Comparison of ENCODE assay signal across 27 mouse cellular contexts in the genomic region with DNA sequence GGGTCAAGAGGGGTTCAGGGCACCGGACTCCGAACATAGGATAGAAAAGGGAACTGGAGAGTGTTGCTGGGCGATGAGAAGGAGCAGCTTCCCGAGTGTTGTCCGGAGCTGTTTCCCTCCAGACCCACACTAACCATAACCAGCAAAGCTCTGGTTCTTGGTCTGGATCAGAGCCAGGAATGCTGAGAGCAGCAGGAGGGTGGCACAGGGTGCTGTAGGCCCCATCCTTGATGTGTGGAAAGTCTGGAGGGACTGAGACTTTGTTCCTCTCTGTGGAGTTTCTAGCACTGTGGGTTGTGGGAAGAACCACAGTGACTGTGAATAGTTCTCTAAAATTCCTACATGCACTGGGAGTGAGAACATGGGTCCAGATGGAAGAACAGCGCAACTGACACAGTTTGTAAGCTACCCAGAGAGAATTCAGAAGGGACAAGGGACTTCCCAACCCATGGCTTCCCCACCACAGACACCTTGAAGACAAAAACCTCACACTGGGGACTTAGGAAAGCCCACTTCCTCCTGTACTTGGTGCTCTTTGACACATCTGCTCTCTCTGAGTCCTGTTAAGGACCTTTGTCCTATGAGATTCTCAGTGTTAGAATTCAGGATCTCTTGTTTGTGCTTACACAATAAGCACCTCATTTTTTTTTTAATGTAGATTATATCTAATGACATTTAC. TPM values are rescaled to one million over a fixed set of nuclear protein-coding genes. Genes with fewer than 3 reads are reported as not detected.
DNase-seq lines count a peak whose midpoint lies in the region; ATAC-seq and TF ChIP-seq lines count a peak whose summit lies in the region.
"Had no signal": no experiment of that assay in that cellular context is flagged by ENCODE, and none has a peak within 500 bp of the region (broad histone marks: within the 10 kb centered on the region; RNA-seq: fewer than 3 reads in every experiment).

No protein-coding gene starts in this region.

- in situ Hi-C loops in ES-E14 (cut with MboI; ENCODE audit: low sequenced_read_pairs in 2 of 2, unreplicated experiment in 2 of 2), result no loop called here

- peak; percentile 64 for DNase-seq in midbrain, embryonic 11.5 days (ENCODE audit: low spot score, missing footprints)
- DNase-seq in midbrain, postnatal 0 days (ENCODE audit: low spot score), result no peak
- no peak for DNase-seq in ES-E14 (ENCODE audit: low read depth, low spot score)
- DNase-seq in induced T-regulatory cell, adult 2 months (ENCODE audit: low read depth), result peak; percentile 61
- DNase-seq in forebrain, embryonic 14.5 days (ENCODE audit: low spot score), result no peak
- no peak for DNase-seq in yolk sac, embryonic 10.5 days (ENCODE audit: low spot score)
- DNase-seq in heart, postnatal 14 days, result no peak
- DNase-seq: adrenal gland, adult 2 months; cerebellum, adult 9-10 months; gastrocnemius, postnatal 25 days; kidney, adult 11 months; liver, embryonic 13.5 days; midbrain, embryonic 14.5 days; right cerebral cortex, postnatal 25 days had no signal

- WGBS in midbrain, embryonic 11.5 days, result 78% methylated on average over 6 of the region's 6 CpGs
- 90% methylated on average over 6 of the region's 6 CpGs for WGBS in midbrain, postnatal 0 days
- WGBS in forebrain, embryonic 14.5 days, result 93% methylated on average over 6 of the region's 6 CpGs

- no peak overlapping the region for H3K9ac ChIP-seq in midbrain, embryonic 11.5 days (ENCODE audit: low read length)
- no peak overlapping the region for H3K9ac ChIP-seq in midbrain, postnatal 0 days (replicated peaks; ENCODE audit: low read length, poor library complexity, severe bottlenecking)
- peak overlapping the region; percentile 85 for H3K9ac ChIP-seq in ES-E14 (ENCODE audit: insufficient read depth, low read depth, low read length, poor library complexity, severe bottlenecking)
- no peak overlapping the region for H3K9ac ChIP-seq in forebrain, embryonic 14.5 days (ENCODE audit: low read length)
- H3K9ac ChIP-seq: forebrain, embryonic 12.5 days; hindbrain, embryonic 14.5 days; limb, embryonic 13.5 days; liver, embryonic 13.5 days; lung, embryonic 15.5 days; stomach, embryonic 15.5 days had no signal

- H3K36me3 ChIP-seq in midbrain, embryonic 11.5 days (ENCODE audit: control insufficient read depth, insufficient read depth, low read length), result no peaks in the 10 kb centered on the region
- H3K36me3 ChIP-seq in midbrain, postnatal 0 days (ENCODE audit: insufficient read depth, low read length), result no peaks in the 10 kb centered on the region
- peaks cover 13% of the 10 kb centered on the region for H3K36me3 ChIP-seq in ES-E14 (ENCODE audit: control insufficient read depth, insufficient read depth, low read length, poor library complexity, severe bottlenecking)
- H3K36me3 ChIP-seq in forebrain, embryonic 14.5 days (ENCODE audit: control insufficient read depth, insufficient read depth, low read length), result no peaks in the 10 kb centered on the region
- H3K36me3 ChIP-seq: forebrain, embryonic 12.5 days; heart, embryonic 10.5 days; limb, embryonic 13.5 days; liver, embryonic 13.5 days; lung, embryonic 15.5 days; stomach, embryonic 15.5 days had no signal

- TF ChIP-seq CTCF in midbrain, postnatal 0 days (IDR thresholded peaks at IDR 0.05), result no peak

- intact Hi-C loops in heart, postnatal 14 days (cut with DNase I), result no loop called here

- no peak overlapping the region for H3K4me2 ChIP-seq in midbrain, embryonic 11.5 days
- no peak overlapping the region for H3K4me2 ChIP-seq in midbrain, postnatal 0 days (ENCODE audit: low read depth, low read length, poor library complexity, severe bottlenecking)
- H3K4me2 ChIP-seq in forebrain, embryonic 14.5 days (ENCODE audit: low read length), result no peak overlapping the region
- H3K4me2 ChIP-seq: forebrain, embryonic 12.5 days; hindbrain, embryonic 14.5 days; limb, embryonic 13.5 days; liver, embryonic 13.5 days; lung, embryonic 15.5 days; stomach, embryonic 15.5 days had no signal

- H3K9me3 ChIP-seq in midbrain, embryonic 11.5 days (ENCODE audit: control insufficient read depth, low read length), result no peaks in the 10 kb centered on the region
- no peaks in the 10 kb centered on the region for H3K9me3 ChIP-seq in midbrain, postnatal 0 days (ENCODE audit: low read length)
- H3K9me3 ChIP-seq in ES-E14 (ENCODE audit: control insufficient read depth, insufficient read depth, low read depth, low read length), result no peaks in the 10 kb centered on the region
- H3K9me3 ChIP-seq in forebrain, embryonic 14.5 days (replicated peaks; ENCODE audit: control insufficient read depth, low read length), result no peaks in the 10 kb centered on the region
- H3K9me3 ChIP-seq: forebrain, embryonic 12.5 days; heart, embryonic 10.5 days; limb, embryonic 13.5 days; liver, embryonic 13.5 days; lung, embryonic 15.5 days; stomach, embryonic 15.5 days had no signal

- H3K27me3 ChIP-seq in midbrain, embryonic 11.5 days (ENCODE audit: control insufficient read depth, insufficient read depth, low read length), result no peaks in the 10 kb centered on the region
- no peaks in the 10 kb centered on the region for H3K27me3 ChIP-seq in midbrain, postnatal 0 days (ENCODE audit: insufficient read depth, low read length)
- H3K27me3 ChIP-seq in forebrain, embryonic 14.5 days (replicated peaks; ENCODE audit: control insufficient read depth, insufficient read depth, low read length), result no peaks in the 10 kb centered on the region
- H3K27me3 ChIP-seq: forebrain, embryonic 12.5 days; limb, embryonic 13.5 days; liver, embryonic 13.5 days; lung, embryonic 15.5 days; stomach, embryonic 15.5 days had no signal

- H3K27ac ChIP-seq in midbrain, embryonic 11.5 days (ENCODE audit: low read depth, low read length), result no peak overlapping the region
- no peak overlapping the region for H3K27ac ChIP-seq in midbrain, postnatal 0 days (ENCODE audit: low read depth, low read length)
- H3K27ac ChIP-seq in ES-E14 (ENCODE audit: insufficient read depth, low read depth, low read length, poor library complexity, severe bottlenecking), result peak overlapping the region; percentile 91
- H3K27ac ChIP-seq in forebrain, embryonic 14.5 days (ENCODE audit: low read depth, low read length), result no peak overlapping the region
- H3K27ac ChIP-seq: forebrain, embryonic 12.5 days; heart, embryonic 10.5 days; hindbrain, embryonic 14.5 days; kidney, postnatal 0 days; limb, embryonic 13.5 days; liver, embryonic 13.5 days; lung, embryonic 15.5 days; stomach, embryonic 15.5 days had no signal

- no peak for ATAC-seq in midbrain, embryonic 11.5 days (ENCODE audit: low FRiP score)
- no peak for ATAC-seq in midbrain, postnatal 0 days (ENCODE audit: low FRiP score)
- ATAC-seq in forebrain, embryonic 14.5 days, result no peak

- no peaks in the 10 kb centered on the region for H3K4me1 ChIP-seq in midbrain, embryonic 11.5 days (ENCODE audit: control insufficient read depth, insufficient read depth, low read length)
- H3K4me1 ChIP-seq in midbrain, postnatal 0 days (ENCODE audit: insufficient read depth, low read length), result no peaks in the 10 kb centered on the region
- peaks cover 31 to 42% of the 10 kb centered on the region in 2 experiments for H3K4me1 ChIP-seq in ES-E14 (ENCODE audit: control insufficient read depth in 2 of 2, insufficient read depth in 2 of 2, low read length in 2 of 2, poor library complexity in 1 of 2)
- H3K4me1 ChIP-seq in forebrain, embryonic 14.5 days (ENCODE audit: control insufficient read depth, insufficient read depth, low read length), result no peaks in the 10 kb centered on the region
- H3K4me1 ChIP-seq: forebrain, embryonic 12.5 days; heart, embryonic 10.5 days; limb, embryonic 13.5 days; liver, embryonic 13.5 days; lung, embryonic 15.5 days; stomach, embryonic 15.5 days had no signal

- no peak overlapping the region for H3K4me3 ChIP-seq in midbrain, embryonic 11.5 days (ENCODE audit: low read depth, low read length)
- no peak overlapping the region for H3K4me3 ChIP-seq in midbrain, postnatal 0 days (ENCODE audit: low read depth, low read length)
- H3K4me3 ChIP-seq in ES-E14 (ENCODE audit: insufficient read depth in 1 of 2, low read depth in 1 of 2, low read length in 2 of 2, poor library complexity in 1 of 2, severe bottlenecking in 1 of 2), result peak overlapping the region; percentile 28 to 63
- no peak overlapping the region for H3K4me3 ChIP-seq in forebrain, embryonic 14.5 days (ENCODE audit: low read depth, low read length)
- H3K4me3 ChIP-seq: forebrain, embryonic 12.5 days; heart, embryonic 10.5 days; limb, embryonic 13.5 days; liver, embryonic 13.5 days; lung, embryonic 15.5 days; myocyte; stomach, embryonic 15.5 days had no signal

RNA-seq across cellular contexts. Expression of gene 2410137M14Rik, which starts 9.7 kb away (rescaled TPM):
- polyA plus RNA-seq in midbrain, embryonic 11.5 days (2014; fragmentation: Nextera tagmentation; extraction: Ambion mirVana), result 0.39 TPM in 1 of 2 replicates, not detected in the other
- total RNA-seq in midbrain, postnatal 0 days (2014; rRNA removed), result not detected in 2 replicates
- 0.39 and 0.52 TPM in 2 replicates for polyA plus RNA-seq in midbrain, postnatal 0 days (2015; fragmentation: Nextera tagmentation; extraction: Ambion mirVana)
- total RNA-seq in ES-E14 (2012; rRNA removed), result 14.8 and 16.9 TPM in 2 replicates
- polyA plus RNA-seq in forebrain, embryonic 14.5 days (2014; fragmentation: Nextera tagmentation; extraction: Ambion mirVana), result 0.35 TPM in 1 of 2 replicates, not detected in the other
- not detected for total RNA-seq in heart, postnatal 14 days (2021)
- total RNA-seq: adrenal gland, adult 2 months; gastrocnemius, postnatal 25 days; layer of hippocampus, adult 18-20 months; left cerebral cortex, postnatal 14 days had no signal
- polyA plus RNA-seq: adrenal gland, adult 2 months; C2C12; embryonic facial prominence, embryonic 11.5 days; forebrain, embryonic 12.5 days; kidney, postnatal 0 days; limb, embryonic 13.5 days; liver, embryonic 13.5 days; lung, embryonic 15.5 days; myocyte; stomach, embryonic 15.5 days had no signal

RNA-seq across cellular contexts. Expression of gene Znrd1as, which starts 12.9 kb away (rescaled TPM):
- polyA plus RNA-seq in midbrain, embryonic 11.5 days (2014; fragmentation: Nextera tagmentation; extraction: Ambion mirVana), result 8.5 and 9.4 TPM in 2 replicates
- 2.1 and 3.5 TPM in 2 replicates for total RNA-seq in midbrain, postnatal 0 days (2014; rRNA removed)
- 2.8 and 3.0 TPM in 2 replicates for polyA plus RNA-seq in midbrain, postnatal 0 days (2015; fragmentation: Nextera tagmentation; extraction: Ambion mirVana)
- 13.8 and 15.1 TPM in 2 replicates for total RNA-seq in ES-E14 (2012; rRNA removed)
- polyA plus RNA-seq in forebrain, embryonic 14.5 days (2014; fragmentation: Nextera tagmentation; extraction: Ambion mirVana), result 5.5 and 6.3 TPM in 2 replicates
- 1 to 10 TPM; 8.5 to 9.9 TPM for total RNA-seq in heart, postnatal 14 days (2021)

RNA-seq across cellular contexts. Expression of gene Znrd1, which starts 13.0 kb away (rescaled TPM):
- 83.5 and 86.7 TPM in 2 replicates for polyA plus RNA-seq in midbrain, embryonic 11.5 days (2014; fragmentation: Nextera tagmentation; extraction: Ambion mirVana)
- total RNA-seq in midbrain, postnatal 0 days (2014; rRNA removed), result 31.6 and 37.1 TPM in 2 replicates
- 42.4 and 43.7 TPM in 2 replicates for polyA plus RNA-seq in midbrain, postnatal 0 days (2015; fragmentation: Nextera tagmentation; extraction: Ambion mirVana)
- total RNA-seq in ES-E14 (2012; rRNA removed), result 74.5 and 81.0 TPM in 2 replicates
- 78.3 and 87.9 TPM in 2 replicates for polyA plus RNA-seq in forebrain, embryonic 14.5 days (2014; fragmentation: Nextera tagmentation; extraction: Ambion mirVana)
- 10 to 100 TPM; 21.4 to 26.9 TPM for total RNA-seq in heart, postnatal 14 days (2021)

RNA-seq across cellular contexts. Expression of gene H2-M5, which starts 18.0 kb away (rescaled TPM):
- polyA plus RNA-seq in midbrain, embryonic 11.5 days (2014; fragmentation: Nextera tagmentation; extraction: Ambion mirVana), result 0.41 and 0.67 TPM in 2 replicates
- 2.0 and 4.3 TPM in 2 replicates for total RNA-seq in midbrain, postnatal 0 days (2014; rRNA removed)
- 1.3 and 1.6 TPM in 2 replicates for polyA plus RNA-seq in midbrain, postnatal 0 days (2015; fragmentation: Nextera tagmentation; extraction: Ambion mirVana)
- total RNA-seq in ES-E14 (2012; rRNA removed), result 49.4 and 55.4 TPM in 2 replicates
- 0.77 and 1.0 TPM in 2 replicates for polyA plus RNA-seq in forebrain, embryonic 14.5 days (2014; fragmentation: Nextera tagmentation; extraction: Ambion mirVana)
- under 1 TPM; 0.15 to 0.31 TPM for total RNA-seq in heart, postnatal 14 days (2021)
- total RNA-seq: adrenal gland, adult 2 months; gastrocnemius, postnatal 25 days; heart, postnatal 25 days had no signal
- polyA plus RNA-seq: adrenal gland, adult 2 months; liver, embryonic 13.5 days had no signal

RNA-seq across cellular contexts. Expression of gene Ppp1r11, which starts 19.8 kb away (rescaled TPM):
- polyA plus RNA-seq in midbrain, embryonic 11.5 days (2014; fragmentation: Nextera tagmentation; extraction: Ambion mirVana), result 152 and 157 TPM in 2 replicates
- total RNA-seq in midbrain, postnatal 0 days (2014; rRNA removed), result 54.0 and 64.5 TPM in 2 replicates
- polyA plus RNA-seq in midbrain, postnatal 0 days (2015; fragmentation: Nextera tagmentation; extraction: Ambion mirVana), result 143 and 166 TPM in 2 replicates
- 76.4 and 108 TPM in 2 replicates for total RNA-seq in ES-E14 (2012; rRNA removed)
- polyA plus RNA-seq in forebrain, embryonic 14.5 days (2014; fragmentation: Nextera tagmentation; extraction: Ambion mirVana), result 188 and 228 TPM in 2 replicates
- total RNA-seq in heart, postnatal 14 days (2021), result 10 to 100 TPM; 62.2 to 68.6 TPM

Comparison
In these comparisons a context has a peak if more than half of its experiments do, and no peak if none do; other contexts are left out.
1. DNase-seq: peak in midbrain, embryonic 11.5 days (single experiment) and induced T-regulatory cell, adult 2 months (single experiment); none in midbrain, postnatal 0 days (single experiment), ES-E14 (single experiment), forebrain, embryonic 14.5 days (single experiment), yolk sac, embryonic 10.5 days (single experiment) and heart, postnatal 14 days (0 of 2).
2. H3K4me3 ChIP-seq: peak in ES-E14 (2 of 2); none in midbrain, embryonic 11.5 days (single experiment), midbrain, postnatal 0 days (single experiment) and forebrain, embryonic 14.5 days (single experiment).
3. RNA of gene 2410137M14Rik, which starts 9.7 kb away (total RNA-seq): 14.8 to 16.9 TPM in ES-E14; not detected in heart, postnatal 14 days and not detected in midbrain, postnatal 0 days; every median in the first group is over 10 times any median in the second.